Mouse (Mus musculus) mesoderm, embryonic 11.5 days (tissue): ENCODE measurements around the gene Rpl27a.
A peak's percentile ranks its signal among the peaks of the same experiment; 100 is the strongest.

Experiments used
- DNase-seq: peaks from one replicate; pipeline ENCODE4 v3.0.0-alpha.2; 2012; ENCODE audit warnings: low read depth, low spot score

Gene Rpl27a

GRCm38 (mm10) chr7:109518838-109519696, at the start of gene Rpl27a:
TSS of gene Rpl27a (plus strand) at chr7:109519147.
- DNase-seq, result peak; percentile 98

DNA sequence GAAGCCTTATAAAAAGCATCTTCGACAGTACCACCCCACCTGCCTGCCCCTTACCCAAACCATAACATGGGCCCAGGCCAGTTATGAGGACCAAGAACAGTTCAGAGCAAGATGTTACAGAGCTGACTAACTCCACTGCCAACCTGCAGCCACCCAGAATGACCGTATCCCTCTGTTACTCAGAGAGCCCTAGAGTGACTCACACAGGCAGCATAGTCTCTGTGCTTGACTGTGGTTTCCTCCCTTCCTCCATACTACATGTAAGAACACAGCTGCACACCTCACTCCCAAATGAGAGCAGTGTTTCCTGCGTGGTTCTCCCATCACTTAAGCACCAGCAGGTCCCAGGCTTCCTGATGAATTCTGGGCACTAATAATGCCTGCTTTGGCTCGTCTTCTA, 48.2 kb upstream of the Rpl27a start:
- no peak for DNase-seq

- no peak for DNase-seq
Measured at GRCm38 (mm10) chr7:109477926-109478325, 41.0 kb upstream of the Rpl27a start.

DNA sequence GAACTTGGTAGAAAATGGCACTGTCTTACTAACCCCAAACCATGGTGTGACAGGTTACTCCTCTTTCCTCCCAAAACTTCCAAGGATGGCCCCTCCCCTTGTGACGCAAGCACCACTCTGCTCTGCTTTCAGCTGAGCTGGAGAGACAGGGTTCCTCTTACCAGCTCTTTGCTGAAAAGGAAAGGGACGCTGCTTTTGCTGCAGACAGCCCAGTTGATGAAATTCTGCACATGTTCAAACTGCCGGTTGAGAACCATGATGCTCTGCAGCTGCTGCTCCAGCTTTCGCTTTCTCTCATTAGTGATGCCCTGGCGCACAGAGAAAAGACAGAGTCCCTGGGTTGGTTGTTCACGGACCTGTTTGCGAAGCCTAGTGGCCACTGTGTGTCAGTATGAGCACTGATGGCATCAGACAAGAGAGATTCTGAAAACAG, 38.2 kb upstream of the Rpl27a start:
- peak; percentile 29 for DNase-seq

DNA sequence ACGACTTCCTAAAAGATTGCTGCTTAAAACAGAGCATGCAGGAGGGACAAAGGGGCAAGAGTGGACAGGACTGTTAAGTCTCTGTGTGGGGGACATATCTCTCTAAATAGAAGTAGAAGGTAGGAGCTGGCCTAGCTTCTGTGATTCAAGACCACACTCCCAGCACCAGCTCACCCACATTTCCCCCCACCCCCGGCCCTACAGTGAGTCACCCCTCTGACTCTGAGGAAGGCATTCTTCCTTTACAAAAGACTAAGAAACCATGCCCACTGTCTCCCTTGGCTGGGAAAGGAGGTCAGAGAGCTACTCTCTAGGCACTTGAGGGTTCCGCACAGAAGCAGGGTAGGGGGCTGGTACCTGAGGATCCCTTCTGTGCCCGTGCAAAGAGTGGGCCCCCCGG, 34.7 kb upstream of the Rpl27a start:
- no peak for DNase-seq

- DNase-seq, result no peak
Measured at GRCm38 (mm10) chr7:109492616-109493318, 26.2 kb upstream of the Rpl27a start.

DNA sequence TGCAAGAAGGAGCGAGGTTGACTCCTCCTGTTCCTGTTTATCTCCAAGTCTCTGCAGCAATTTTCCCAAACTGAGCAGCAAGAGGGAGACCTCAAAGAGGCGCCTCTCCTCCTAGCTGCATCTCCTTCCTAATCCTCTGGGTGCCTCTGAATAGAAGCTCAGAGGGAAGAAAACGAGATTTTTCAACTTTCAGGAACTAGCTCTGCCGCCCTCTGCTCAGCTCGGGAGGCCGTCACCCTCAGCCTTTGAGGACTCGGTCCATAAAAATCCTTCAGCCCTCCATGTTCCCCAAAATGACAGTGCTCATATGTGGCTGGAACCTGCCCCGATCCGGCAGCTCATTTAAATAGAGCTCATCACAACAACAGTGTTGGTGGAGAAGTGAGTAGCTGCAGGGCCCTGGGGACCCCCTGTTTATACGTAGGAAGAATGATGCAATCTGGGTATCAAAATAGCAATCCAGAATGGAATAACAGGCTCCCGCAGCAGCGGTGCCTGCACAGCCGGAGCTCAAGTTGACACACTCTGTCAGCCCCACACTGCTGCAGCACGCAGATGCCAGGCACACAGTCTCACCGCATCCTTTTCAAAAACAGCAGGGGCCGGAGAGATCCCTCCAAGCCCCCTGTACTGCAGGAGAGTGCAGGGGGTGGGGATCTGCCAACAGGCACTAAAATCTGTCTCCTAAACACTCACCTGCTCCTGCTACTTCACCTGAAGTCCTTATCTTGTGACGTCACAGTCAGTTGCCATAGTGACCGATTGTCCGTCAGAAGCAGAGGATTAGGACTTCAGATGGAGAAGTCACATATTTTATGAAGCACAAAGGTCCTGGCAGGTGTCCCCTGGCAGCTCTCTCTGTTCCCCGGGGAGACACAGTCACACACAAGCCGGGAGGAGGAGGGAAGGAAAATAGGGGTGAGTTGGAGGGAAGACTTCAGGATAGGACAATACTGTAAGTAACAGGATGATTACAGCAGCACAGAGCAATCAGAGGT, 25.3 kb upstream of the Rpl27a start:
- peak; percentile 18 for DNase-seq

DNA sequence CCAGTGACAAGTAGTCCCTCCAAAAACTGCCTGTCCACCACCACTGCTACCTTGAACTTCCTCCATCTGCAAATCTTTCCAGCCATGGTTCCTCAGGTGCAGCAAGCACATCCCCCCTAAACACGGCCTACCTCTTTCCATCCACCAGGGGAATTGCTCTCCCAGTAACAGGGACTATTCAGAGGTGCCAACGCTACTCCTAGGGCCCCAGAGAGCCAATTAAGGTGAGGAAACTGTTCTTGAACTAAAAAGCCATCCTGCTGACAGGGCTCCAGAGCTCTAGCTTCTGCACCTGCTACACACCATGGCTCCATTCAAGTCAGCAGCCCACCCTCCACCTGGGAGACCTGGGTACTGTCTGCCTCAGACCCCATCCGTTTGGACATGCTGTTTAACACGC, 21.4 kb upstream of the Rpl27a start:
- DNase-seq, result no peak

DNA sequence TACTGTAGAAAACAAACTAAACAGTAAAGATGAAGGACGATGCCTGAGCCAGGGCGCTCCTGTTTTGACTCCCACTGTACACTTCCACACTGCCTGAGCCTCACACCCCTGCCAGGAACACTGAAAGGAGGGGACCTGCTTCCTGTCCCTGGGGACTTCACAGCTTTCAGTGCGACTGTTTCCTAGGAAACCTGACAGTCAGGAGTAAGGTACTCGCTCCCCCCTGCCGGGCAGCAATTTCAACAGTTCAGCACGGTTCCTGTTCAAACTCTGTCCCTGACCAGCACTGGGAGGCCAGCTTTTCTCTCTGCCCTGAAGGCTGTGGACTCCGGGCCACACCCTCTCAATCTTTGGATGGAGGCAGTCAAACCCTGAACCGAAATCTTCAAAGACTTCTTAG, 11.8 kb upstream of the Rpl27a start:
- peak; percentile 59 for DNase-seq

DNA sequence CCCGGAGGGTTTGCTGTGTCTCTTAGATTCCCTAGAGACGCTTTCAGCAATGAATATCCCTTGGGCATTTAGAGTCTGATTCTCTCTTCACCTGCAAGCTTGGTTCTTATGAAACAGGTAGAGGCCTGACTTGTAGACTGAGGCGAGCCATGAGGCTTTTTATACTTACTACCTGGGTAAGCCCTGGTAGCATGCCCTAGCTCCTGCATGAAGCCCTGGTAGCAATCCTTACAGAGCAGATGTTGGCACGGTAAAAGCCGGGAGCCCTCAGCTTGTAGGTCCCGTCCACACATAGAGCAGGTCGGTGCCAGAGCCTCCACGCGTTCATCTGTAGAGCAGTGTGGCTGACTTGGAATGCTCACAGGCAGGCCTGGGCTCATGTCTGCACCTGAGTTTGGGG, 11.4 kb upstream of the Rpl27a start:
- no peak for DNase-seq

DNA sequence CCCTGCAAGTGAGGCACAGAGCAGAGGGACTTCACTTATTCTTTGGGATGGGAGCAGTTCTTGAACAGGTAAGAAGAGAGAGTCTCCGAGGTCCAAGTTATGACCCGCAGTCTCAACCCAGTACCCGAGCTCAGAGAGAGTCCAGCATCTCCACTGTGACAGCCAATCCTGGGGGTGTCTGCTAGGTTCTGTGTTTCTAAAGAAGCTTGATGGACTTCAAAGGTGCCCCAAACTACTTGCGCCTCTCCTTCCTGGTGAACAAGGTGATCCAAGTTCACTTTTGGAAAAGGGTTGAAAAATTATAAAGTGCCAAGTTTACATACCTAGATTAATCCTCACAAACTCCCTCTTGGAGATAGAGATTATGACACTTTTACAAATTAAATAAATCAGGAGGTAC, 10.9 kb upstream of the Rpl27a start, which contains the start of gene Trim66:
Gene Trim66, minus strand, starts transcription at position 101 of the 400 bp plus-strand sequence.
- DNase-seq, result no peak

DNA sequence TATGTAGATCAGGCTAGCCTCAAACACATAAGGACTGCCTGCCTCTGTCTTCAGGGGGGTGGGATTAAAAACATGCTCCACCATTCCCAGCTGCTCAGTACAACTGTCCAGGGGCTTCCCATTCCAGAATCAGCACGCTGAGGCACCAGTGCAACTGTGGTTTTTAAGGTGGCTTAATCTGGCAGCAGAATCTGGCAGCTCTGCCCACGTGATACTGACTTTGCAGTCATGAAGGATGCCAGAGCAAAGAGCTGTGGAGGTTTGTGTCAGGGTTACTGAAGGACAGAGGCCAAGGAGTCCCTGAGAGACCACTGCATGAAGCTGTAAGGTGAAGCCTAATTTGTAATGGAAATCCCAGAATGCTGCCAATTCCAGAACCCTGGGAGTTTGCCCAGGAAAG, 8.1 kb upstream of the Rpl27a start:
- no peak for DNase-seq

- DNase-seq, result no peak
Measured at GRCm38 (mm10) chr7:109511838-109512237, 7.1 kb upstream of the Rpl27a start.

- DNase-seq, result no peak
Measured at GRCm38 (mm10) chr7:109516500-109516899, 2.4 kb upstream of the Rpl27a start.

GRCm38 (mm10) chr7:109518036-109518681, 788 bp upstream of the Rpl27a start:
- DNase-seq, result no peak

GRCm38 (mm10) chr7:109519936-109520335, 989 bp downstream of the Rpl27a start:
- no peak for DNase-seq

- no peak for DNase-seq
Measured at GRCm38 (mm10) chr7:109522084-109522483, 3.1 kb downstream of the Rpl27a start.

- DNase-seq, result no peak
Measured at GRCm38 (mm10) chr7:109523304-109523703, 4.4 kb downstream of the Rpl27a start.

GRCm38 (mm10) chr7:109523741-109524441, 4.9 kb downstream of the Rpl27a start:
- no peak for DNase-seq

- no peak for DNase-seq
Measured at GRCm38 (mm10) chr7:109524442-109524744, 5.4 kb downstream of the Rpl27a start.

DNA sequence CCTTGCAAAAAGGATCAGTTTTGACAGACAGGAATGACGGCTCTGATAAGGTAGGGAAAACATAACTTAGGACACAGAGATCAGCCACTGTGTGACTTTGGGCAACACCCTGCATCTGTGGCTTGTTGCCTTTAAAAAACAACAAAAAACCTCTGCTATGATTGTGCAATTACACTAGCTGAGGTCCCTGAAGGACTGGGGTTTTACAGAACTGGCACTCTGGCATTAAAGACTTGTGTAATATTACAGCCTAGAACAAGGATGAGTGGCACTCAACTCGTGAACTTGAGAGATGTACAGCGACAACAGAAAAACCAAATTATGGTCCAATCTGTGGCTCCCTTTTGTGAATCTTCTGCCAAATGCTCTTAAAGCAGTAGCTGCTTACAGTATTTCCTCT, 5.8 kb downstream of the Rpl27a start:
- DNase-seq, result no peak
